Mouse (Mus musculus): ENCODE results near the gene Agbl4. TPM values are rescaled to one million over a fixed set of nuclear protein-coding genes. Genes with fewer than 3 reads are reported as not detected.

Agbl4 gene
- polyA plus RNA-seq, 1 experiment: 0.21 TPM

- WGBS: 71% methylated on average over 3 of the region's 3 CpGs
- TF ChIP-seq CTCF (IDR thresholded peaks at IDR 0.05; ENCODE audit: insufficient read depth, low read length): no peak
- TF ChIP-seq POLR2A (IDR thresholded peaks at IDR 0.05; ENCODE audit: borderline replicate concordance, extremely low read depth, low read depth, low read length): no peak
- no peak for DNase-seq
- Histone ChIP-seq H3K4me3 (replicated peaks; ENCODE audit: extremely low read depth, low read depth, low read length) (no peak overlapping the region), H3K4me1 (ENCODE audit: control insufficient read depth, insufficient read depth, low read length) (peaks cover 2% of the 10 kb centered on the region; the same call in 1 of the 2 replicates)
Observed at GRCm38 (mm10) chr4:111420031-111420430, 1022.6 kb downstream of the Agbl4 start.

GRCm38 (mm10) chr4:111420955-111421354 is 1023.5 kb downstream of the Agbl4 start:
- TF ChIP-seq CTCF (IDR thresholded peaks at IDR 0.05; ENCODE audit: insufficient read depth, low read length) (no peak), POLR2A (IDR thresholded peaks at IDR 0.05; ENCODE audit: borderline replicate concordance, extremely low read depth, low read depth, low read length) (no peak)
- Histone ChIP-seq H3K4me3 (replicated peaks; ENCODE audit: extremely low read depth, low read depth, low read length) (no peak overlapping the region), H3K4me1 (ENCODE audit: control insufficient read depth, insufficient read depth, low read length) (no peaks in the 10 kb centered on the region)
- WGBS: 86% methylated on average over 4 of the region's 4 CpGs
- no peak for DNase-seq

GRCm38 (mm10) chr4:111421785-111422184 is 1024.3 kb downstream of the Agbl4 start:
- 78% methylated on average over 6 of the region's 6 CpGs for WGBS
- no peak overlapping the region for H3K4me3 ChIP-seq (replicated peaks; ENCODE audit: extremely low read depth, low read depth, low read length)
- no peak for TF ChIP-seq CTCF (IDR thresholded peaks at IDR 0.05; ENCODE audit: insufficient read depth, low read length)
- no peaks in the 10 kb centered on the region for H3K4me1 ChIP-seq (ENCODE audit: control insufficient read depth, insufficient read depth, low read length)
- DNase-seq: no peak

GRCm38 (mm10) chr4:111424371-111424950 is 1027.0 kb downstream of the Agbl4 start:
- Histone ChIP-seq H3K4me1 (ENCODE audit: control insufficient read depth, insufficient read depth, low read length) (no peaks in the 10 kb centered on the region), H3K4me3 (replicated peaks; ENCODE audit: extremely low read depth, low read depth, low read length) (no peak overlapping the region)
- 87% methylated on average over 1 of the region's 1 CpGs for WGBS
- TF ChIP-seq POLR2A (IDR thresholded peaks at IDR 0.05; ENCODE audit: borderline replicate concordance, extremely low read depth, low read depth, low read length): no peak
- no peak for TF ChIP-seq CTCF (IDR thresholded peaks at IDR 0.05; ENCODE audit: insufficient read depth, low read length)
- no peak for DNase-seq

GRCm38 (mm10) chr4:111425170-111425569 is 1027.7 kb downstream of the Agbl4 start:
- Histone ChIP-seq H3K4me3 (replicated peaks; ENCODE audit: extremely low read depth, low read depth, low read length) (no peak overlapping the region), H3K4me1 (ENCODE audit: control insufficient read depth, insufficient read depth, low read length) (no peaks in the 10 kb centered on the region)
- 36% methylated on average over 6 of the region's 6 CpGs for WGBS
- TF ChIP-seq POLR2A (IDR thresholded peaks at IDR 0.05; ENCODE audit: borderline replicate concordance, extremely low read depth, low read depth, low read length): no peak
- no peak for TF ChIP-seq CTCF (IDR thresholded peaks at IDR 0.05; ENCODE audit: insufficient read depth, low read length)
- no peak for DNase-seq

- TF ChIP-seq CTCF (IDR thresholded peaks at IDR 0.05; ENCODE audit: insufficient read depth, low read length): no peak
- no peak for TF ChIP-seq POLR2A (IDR thresholded peaks at IDR 0.05; ENCODE audit: borderline replicate concordance, extremely low read depth, low read depth, low read length)
- no peaks in the 10 kb centered on the region for H3K4me1 ChIP-seq (ENCODE audit: control insufficient read depth, insufficient read depth, low read length)
- WGBS: 78% methylated on average over 2 of the region's 2 CpGs
- DNase-seq: no peak
- no peak overlapping the region for H3K4me3 ChIP-seq (replicated peaks; ENCODE audit: extremely low read depth, low read depth, low read length)
Observed at GRCm38 (mm10) chr4:111431186-111431585, 1033.7 kb downstream of the Agbl4 start.

- Histone ChIP-seq H3K4me1 (ENCODE audit: control insufficient read depth, insufficient read depth, low read length) (no peaks in the 10 kb centered on the region), H3K4me3 (replicated peaks; ENCODE audit: extremely low read depth, low read depth, low read length) (no peak overlapping the region)
- TF ChIP-seq CTCF (IDR thresholded peaks at IDR 0.05; ENCODE audit: insufficient read depth, low read length) (no peak), POLR2A (IDR thresholded peaks at IDR 0.05; ENCODE audit: borderline replicate concordance, extremely low read depth, low read depth, low read length) (no peak)
- no peak for DNase-seq
- 65% methylated on average over 5 of the region's 5 CpGs for WGBS
Observed at GRCm38 (mm10) chr4:111432013-111432412, 1034.6 kb downstream of the Agbl4 start.

- no peak for DNase-seq
- no peaks in the 10 kb centered on the region for H3K4me1 ChIP-seq (ENCODE audit: control insufficient read depth, insufficient read depth, low read length)
- no peak overlapping the region for H3K4me3 ChIP-seq (replicated peaks; ENCODE audit: extremely low read depth, low read depth, low read length)
- 64% methylated on average over 5 of the region's 5 CpGs for WGBS
- no peak for TF ChIP-seq POLR2A (IDR thresholded peaks at IDR 0.05; ENCODE audit: borderline replicate concordance, extremely low read depth, low read depth, low read length)
- no peak for TF ChIP-seq CTCF (IDR thresholded peaks at IDR 0.05; ENCODE audit: insufficient read depth, low read length)
Observed at GRCm38 (mm10) chr4:111432417-111432816, 1035.0 kb downstream of the Agbl4 start.

GRCm38 (mm10) chr4:111441709-111442108 is 1044.2 kb downstream of the Agbl4 start:
- 92% methylated on average over 1 of the region's 1 CpGs for WGBS
- TF ChIP-seq CTCF (IDR thresholded peaks at IDR 0.05; ENCODE audit: insufficient read depth, low read length): no peak
- no peak for TF ChIP-seq POLR2A (IDR thresholded peaks at IDR 0.05; ENCODE audit: borderline replicate concordance, extremely low read depth, low read depth, low read length)
- no peak overlapping the region for H3K4me3 ChIP-seq (replicated peaks; ENCODE audit: extremely low read depth, low read depth, low read length)
- DNase-seq: no peak
- H3K4me1 ChIP-seq (ENCODE audit: control insufficient read depth, insufficient read depth, low read length): peaks cover 2% of the 10 kb centered on the region; the same call in 1 of the 2 replicates

GRCm38 (mm10) chr4:111442435-111443238 is 1045.2 kb downstream of the Agbl4 start:
- DNase-seq: peak; percentile 23
- 25% methylated on average over 1 of the region's 1 CpGs for WGBS
- TF ChIP-seq POLR2A (IDR thresholded peaks at IDR 0.05; ENCODE audit: borderline replicate concordance, extremely low read depth, low read depth, low read length) (no peak), CTCF (IDR thresholded peaks at IDR 0.05; ENCODE audit: insufficient read depth, low read length) (no peak)
- Histone ChIP-seq H3K4me3 (replicated peaks; ENCODE audit: extremely low read depth, low read depth, low read length) (no peak overlapping the region), H3K4me1 (ENCODE audit: control insufficient read depth, insufficient read depth, low read length) (peaks cover 2% of the 10 kb centered on the region; the same call in 1 of the 2 replicates)
